Mouse (Mus musculus) cerebellum, adult 2 months (tissue): ENCODE measurements at regions not wholly inside any gene's neighbourhood (a gene's known extent, or its start where the extent isn't known, plus 50 kb on each side); places are given as distances from the start of the nearest gene placed in this dataset.

Experiments used
- CTCF ChIP-seq: fragments of 200-500 bp; IDR thresholded peaks from 2 replicates; pipeline ENCODE4 v1.5.1; 2011; ENCODE audit warnings: low read depth, mild to moderate bottlenecking, control low read depth, low read length, moderate library complexity, borderline replicate concordance; ENCODE audit not compliant: insufficient read depth
- POLR2A ChIP-seq: fragments of 200-500 bp; IDR thresholded peaks from 2 replicates; pipeline ENCODE4 v1.6.1; 2011; ENCODE audit warnings: low read length, control low read depth, borderline replicate concordance; ENCODE audit not compliant: insufficient read depth

GRCm38 (mm10) chr9:61721851-61722250 lies 192.5 kb downstream of the Rplp1 start:
- TF ChIP-seq CTCF (no peak), POLR2A (no peak)
